Mouse (Mus musculus): ENCODE measurements around the gene Wbp11.
A peak's percentile ranks its signal among the peaks of the same experiment; 100 is the strongest.

Gene Wbp11

DNA sequence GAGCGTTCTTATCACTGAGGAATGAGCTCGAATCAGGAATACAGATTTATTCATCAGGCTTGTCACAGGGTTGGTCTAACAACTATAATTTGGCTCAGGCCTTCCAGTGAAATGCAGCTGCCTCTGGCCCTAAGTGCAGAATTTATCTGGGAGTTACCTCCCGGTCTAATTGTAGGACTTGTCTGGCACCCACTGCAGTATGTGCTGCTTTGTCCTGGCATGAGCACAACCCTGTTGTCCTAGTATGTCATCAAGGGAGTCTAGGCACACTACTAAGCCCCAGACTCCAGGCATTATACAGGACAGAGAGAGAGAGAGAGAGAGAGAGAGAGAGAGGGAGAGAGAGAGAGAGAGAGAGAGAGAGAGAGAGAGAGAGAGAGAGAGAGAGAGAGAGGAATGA is 9.3 kb upstream of the Wbp11 start:
- no peak for DNase-seq (ENCODE audit: low spot score in 2 of 2)

DNA sequence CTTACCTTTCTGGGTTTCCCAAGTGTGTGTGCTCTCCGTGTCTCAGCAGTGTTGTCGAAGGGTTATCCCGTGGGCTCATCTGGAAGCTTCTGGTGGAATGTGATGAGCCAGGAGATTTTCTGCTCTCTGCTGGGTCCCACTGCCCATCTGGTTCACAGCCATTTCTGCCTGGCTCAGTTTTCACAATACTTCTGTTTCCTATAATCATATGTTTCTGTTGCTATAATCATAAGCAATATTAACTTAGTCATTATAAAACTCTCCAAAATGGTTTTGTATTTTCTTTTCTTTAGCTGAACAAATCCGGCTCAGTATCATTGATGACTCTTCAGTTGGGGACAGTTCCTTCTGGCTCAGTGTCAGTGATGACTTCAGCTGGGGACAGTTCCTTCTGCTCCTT is 7.3 kb upstream of the Wbp11 start, which contains the start of gene Smco3:
Gene Smco3, minus strand, starts transcription at position 101 of the 400 bp plus-strand sequence.
- DNase-seq (ENCODE audit: low spot score in 2 of 2) = no peak

DNA sequence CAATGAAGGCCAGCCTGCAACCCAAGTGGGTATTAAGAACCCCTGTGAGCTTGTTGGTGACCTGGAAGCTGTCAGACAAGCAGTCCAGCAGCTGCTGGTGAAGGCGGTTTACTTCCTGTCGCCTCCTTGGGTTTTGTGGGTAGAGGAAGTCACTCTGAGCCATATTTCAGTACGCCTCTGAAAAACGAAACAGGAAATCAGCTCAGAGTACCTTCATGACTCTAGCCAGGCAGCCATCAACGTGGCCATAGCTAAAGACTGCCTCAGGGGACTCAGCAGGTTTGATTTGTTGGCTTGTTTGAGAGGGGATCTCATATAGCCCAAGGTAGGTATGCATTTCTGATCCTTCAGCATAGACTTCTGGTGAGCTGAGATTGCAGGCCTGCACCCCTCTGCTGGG is 3.7 kb upstream of the Wbp11 start:
- no peak for DNase-seq (ENCODE audit: low spot score in 2 of 2)

DNA sequence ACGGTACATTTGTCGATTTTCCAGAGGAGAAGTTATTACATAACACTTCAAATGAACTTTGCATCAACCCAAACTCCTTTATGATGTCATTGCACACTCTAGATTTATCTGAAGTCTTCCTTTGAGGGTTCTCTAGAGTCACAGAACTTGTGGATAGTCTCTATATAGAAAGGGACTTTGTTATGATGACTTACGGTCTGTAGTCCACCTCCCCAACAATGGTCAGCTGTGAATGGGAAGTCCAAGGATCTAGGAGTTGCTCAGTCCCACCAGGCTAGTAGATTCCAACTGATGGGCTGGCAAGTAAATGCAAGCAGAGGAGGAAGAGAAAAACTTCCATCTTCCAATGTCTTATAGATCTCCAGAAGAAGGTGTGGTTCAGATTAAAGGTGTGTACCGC is 648 bp upstream of the Wbp11 start:
- no peak for DNase-seq (ENCODE audit: low spot score in 2 of 2)

DNA sequence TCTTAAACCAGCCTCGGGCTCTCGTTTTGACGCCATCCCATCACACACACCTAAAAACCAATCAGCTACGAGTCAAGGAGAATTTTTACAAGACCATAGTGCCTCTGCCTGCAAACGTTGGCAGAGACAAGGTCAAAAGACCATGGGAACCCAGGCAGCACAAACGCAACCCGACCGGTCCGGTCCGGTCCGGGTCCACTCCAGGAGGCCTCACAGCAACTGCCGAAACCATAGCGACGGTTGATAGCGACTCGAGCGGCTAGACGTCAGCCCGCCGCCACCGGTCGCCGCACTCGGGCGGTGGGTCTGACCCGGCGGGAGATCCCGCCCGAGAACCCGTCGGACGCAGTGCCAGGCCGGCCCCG is 535 bp downstream of the Wbp11 start, which contains the start of gene BC049715:
Gene BC049715, plus strand, starts transcription at position 111 of the 365 bp plus-strand sequence.
- DNase-seq (ENCODE audit: low spot score in 2 of 2) = peak in 1 of 2 experiments; percentile 28

DNA sequence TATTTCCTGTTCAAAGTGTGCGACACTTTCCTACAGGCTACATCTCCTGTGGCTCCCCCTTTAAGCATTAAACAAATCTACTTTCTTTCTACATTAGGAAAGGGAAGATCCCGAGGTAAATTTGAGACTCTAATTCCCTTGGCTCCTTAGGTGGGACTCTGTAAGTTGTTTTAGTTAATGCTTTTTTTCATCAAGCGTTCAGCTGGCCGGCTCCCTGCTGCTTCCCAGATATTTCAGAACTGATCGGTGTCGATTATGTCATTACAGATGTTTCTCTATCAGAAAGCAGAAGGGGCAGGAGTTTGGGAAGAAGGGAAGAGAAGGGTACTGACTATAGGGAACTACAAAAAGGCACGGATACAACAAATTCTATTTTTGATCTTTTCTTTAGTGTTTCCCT is 917 bp downstream of the Wbp11 start:
- DNase-seq (ENCODE audit: low spot score in 2 of 2) = no peak

DNA sequence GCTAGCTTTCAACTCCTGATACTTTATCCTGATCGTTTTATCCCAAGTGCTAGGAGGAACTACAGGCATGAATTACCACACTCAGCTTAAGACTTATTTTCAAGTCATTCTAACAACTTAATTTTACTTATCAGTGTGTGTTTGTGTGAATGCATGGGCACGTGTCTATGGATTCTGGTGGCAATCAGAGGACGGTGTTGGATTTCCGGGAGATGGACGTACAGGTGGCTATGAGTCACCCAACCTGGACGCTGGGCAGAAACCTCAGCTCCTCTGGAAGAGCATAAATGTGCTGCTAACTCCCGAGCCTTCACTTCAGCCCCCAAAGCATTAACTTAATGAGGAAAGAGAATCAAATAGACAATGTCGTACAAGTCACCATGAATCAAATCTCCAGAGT is 3.0 kb downstream of the Wbp11 start:
- DNase-seq (ENCODE audit: low spot score in 2 of 2) = no peak

DNA sequence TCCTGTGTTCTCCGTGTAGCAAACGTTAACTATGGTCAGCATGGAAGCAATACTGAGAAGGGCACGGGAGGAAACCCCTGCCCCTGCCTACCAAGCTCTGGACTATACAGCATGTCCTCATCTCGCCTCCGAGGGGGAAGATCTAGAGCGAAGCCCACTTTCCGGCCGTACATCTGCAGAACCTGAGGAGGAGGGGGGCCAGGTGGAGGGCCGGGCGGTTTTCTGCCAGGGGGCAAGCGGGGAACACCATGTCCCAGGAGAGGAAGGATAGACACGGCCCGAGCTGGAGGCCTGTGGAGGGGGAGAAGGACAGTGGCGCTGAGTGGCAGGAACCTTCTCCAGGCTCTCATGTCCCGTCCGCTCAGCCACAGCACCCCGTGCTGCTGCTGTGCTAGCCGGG is 6.9 kb downstream of the Wbp11 start:
- no peak for DNase-seq (ENCODE audit: low spot score in 2 of 2)

DNA sequence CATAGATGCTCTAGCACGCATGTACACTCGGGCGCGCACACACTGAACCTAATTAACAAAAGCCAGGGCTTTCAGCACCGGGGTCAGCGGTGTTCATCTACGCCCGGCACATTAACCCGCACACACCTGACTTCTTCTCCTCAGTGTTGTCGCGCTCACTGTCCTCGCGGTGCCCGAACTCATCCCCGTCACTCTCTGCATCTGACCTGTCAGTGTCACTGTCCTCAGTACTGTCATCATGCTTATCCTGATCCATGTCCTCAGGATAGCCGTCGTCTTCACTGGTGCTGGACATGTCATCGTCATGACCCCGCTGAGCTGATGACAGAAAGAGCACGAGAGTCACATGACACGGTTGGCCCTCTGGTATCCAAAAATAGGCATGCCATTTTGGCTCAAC is 7.7 kb downstream of the Wbp11 start:
- no peak for DNase-seq (ENCODE audit: low spot score in 2 of 2)

DNA sequence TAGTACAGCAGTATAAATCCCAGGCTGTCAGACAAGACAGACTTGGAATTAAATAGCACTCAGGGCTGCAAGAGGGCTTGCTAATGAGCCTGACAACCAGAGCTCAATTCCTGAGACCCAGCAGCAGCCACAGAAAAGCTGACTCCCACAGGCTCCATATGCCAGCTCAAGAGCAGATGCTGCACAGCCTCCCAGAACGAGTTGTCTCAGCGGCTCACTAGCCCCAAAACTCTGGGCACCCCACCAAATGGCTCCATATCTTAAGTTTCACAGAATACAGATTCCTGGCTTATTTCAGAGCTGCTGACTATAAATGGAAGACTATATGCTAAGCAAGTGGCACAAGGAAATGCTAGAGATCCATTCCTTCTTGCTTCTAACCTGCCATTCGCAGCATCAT is 10.5 kb downstream of the Wbp11 start:
- DNase-seq (ENCODE audit: low spot score in 2 of 2) = peak; percentile 86 to 93

DNA sequence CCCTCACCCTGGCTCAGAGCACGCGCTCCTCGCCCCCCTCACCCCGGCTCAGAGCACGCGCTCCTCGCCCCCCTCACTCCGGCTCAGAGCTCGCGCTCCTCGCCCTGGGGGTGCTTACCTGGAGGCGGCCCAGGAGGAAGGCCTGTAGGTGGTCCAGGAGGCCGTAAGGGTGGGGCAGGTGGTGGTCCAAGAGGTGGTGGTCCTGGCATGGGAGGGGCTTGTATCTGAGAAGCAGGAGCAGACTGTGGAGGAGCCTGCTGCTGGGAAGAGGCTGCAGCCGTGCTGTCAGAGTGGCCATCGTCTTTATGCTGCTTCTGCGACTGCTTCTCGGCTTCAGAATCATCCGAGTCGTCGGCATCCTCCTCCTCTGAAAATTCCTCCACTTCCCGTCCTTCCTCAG is 11.2 kb downstream of the Wbp11 start:
- no peak for DNase-seq (ENCODE audit: low spot score in 2 of 2)

DNA sequence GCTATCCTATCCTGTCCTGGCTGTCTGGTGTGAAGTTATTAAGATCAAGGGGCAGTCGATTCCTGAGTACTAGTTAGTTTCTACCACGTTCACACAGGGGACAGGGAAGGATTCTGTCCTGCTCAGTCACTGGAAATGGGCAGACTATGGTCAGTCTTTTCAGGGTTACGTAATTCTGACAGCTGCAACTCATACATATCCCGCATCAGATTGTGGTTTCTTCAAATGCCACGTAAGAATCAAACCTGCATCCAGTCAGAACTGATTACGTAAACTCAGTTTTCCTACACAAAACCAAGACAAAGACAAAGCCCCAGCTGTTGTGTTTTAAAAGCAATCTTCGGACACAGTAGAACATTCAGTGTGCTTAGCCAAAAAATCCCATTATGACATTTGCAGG is 12.7 kb downstream of the Wbp11 start:
- DNase-seq (ENCODE audit: low spot score in 2 of 2) = no peak

DNA sequence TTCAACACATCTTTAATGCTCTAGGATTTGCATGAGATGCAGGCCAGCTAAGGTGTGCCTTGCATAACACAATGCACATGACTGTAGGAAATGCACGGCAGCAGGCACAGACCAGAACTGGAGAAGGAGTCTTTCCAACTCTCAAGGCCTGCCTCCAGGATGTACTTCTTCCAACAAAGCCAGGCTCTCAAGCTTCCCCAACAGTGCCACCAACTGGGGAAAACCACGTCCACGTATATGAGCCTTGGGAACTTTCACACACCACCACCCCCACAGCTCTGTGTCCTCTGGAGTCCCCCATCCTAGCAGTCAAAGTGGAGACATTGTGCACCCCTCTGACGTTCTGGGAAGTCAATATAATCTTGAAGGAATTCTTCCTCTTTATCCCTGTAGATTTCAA is 14.9 kb downstream of the Wbp11 start:
- peak in 1 of 2 experiments; percentile 29 for DNase-seq (ENCODE audit: low spot score in 2 of 2)

DNA sequence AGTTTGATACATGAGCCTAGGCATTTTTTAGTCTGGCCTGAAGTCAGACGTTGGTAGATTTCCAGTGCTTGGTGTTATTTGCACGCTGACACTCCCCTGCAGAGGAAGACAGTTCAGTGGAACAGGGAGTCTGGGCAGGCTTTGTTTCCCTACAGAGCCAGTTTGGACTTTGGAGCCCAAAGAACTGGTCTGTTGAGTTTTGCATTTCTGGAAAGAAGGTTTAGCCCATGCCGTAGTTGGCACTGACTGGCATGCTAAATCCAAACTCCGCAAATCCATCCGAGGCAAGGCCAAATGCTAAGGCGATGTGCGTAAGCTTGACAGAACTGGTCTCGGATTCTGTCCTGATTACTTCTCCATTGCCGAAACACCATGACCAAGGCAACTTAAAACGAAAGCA is 16.8 kb downstream of the Wbp11 start:
- DNase-seq (ENCODE audit: low spot score in 2 of 2) = no peak

DNA sequence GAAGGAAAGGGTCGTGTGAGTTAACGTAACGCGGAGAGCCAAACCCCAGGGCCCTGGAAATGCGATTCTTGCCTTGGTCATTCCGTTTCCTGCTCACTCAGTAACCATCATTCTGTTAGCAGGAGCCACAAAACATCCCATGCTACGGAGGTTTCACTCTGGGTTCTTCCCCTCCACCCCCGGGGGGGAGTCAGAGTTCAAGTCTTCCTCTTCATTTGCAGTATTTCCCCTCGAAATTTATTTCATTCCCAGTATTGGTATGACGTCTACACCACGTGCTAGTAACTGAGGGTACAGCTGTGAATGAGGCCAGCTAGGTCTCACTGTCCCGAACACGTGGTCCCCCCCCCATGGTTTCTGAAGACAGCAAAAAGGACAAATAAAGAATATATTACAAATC is 18.4 kb downstream of the Wbp11 start:
- DNase-seq (ENCODE audit: low spot score in 2 of 2) = no peak

DNA sequence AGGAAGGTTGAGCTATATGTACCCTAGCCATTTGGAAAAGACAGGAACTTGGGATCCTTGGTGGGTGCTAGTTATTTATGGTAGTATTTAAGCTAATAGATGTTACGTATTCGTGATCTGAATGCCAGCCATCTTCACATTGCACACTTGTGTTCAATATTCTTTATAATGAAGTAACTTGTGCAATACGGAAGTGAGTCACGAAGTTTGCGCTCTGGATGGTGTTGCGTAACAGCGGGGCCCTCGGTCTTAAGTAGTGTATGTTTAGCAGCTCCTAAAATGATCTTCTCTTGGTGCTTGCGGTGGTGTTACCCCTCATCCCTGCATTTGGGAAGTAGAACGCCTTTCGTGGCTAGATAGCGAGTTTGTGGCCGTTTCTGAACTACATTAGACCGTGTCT is 19.0 kb downstream of the Wbp11 start:
- no peak for DNase-seq (ENCODE audit: low spot score in 2 of 2)

DNA sequence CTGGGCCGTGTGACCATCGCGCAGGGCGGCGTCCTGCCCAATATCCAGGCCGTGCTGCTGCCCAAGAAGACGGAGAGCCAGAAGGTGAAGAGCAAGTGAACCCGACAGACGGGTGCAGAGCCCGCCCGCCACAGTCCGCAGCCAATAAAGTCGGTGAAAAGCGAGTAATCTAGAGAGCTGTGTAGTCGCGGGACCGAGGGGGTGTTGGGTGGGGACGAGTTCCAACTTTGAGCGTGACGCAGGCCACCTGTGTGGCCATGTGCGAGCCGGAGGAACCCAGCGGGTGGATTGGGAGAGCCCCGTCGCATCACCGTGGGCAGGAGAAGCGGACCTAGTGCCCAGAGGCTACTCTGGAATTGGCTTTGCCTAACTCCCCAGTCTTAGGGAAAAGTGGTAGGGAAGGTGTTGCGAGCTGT is 19.4 kb downstream of the Wbp11 start:
- DNase-seq (ENCODE audit: low spot score in 2 of 2) = peak; percentile 44 to 48

DNA sequence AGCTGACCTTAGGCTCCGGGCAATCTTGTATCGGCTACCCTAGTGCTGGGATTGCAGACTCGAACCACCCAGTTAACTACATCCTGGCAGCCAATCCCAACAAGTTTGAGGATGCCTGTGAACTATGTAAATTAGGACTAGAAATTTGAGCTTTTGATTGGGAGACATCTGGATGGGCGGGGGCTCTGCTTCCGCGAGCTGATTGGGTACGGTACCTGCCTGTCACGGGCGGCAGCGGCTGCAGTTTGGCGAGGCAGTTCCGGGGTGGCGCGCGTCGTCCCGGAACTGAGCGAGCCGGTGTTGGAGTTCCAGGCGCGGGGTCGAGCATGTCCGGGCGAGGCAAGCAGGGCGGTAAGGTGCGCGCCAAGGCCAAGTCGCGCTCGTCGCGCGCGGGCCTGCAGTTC is 20.0 kb downstream of the Wbp11 start, which contains the start of gene H2afj:
Gene H2afj, plus strand, starts transcription at position 231 of the 404 bp plus-strand sequence.
- peak; percentile 99 for DNase-seq (ENCODE audit: low spot score in 2 of 2)

DNA sequence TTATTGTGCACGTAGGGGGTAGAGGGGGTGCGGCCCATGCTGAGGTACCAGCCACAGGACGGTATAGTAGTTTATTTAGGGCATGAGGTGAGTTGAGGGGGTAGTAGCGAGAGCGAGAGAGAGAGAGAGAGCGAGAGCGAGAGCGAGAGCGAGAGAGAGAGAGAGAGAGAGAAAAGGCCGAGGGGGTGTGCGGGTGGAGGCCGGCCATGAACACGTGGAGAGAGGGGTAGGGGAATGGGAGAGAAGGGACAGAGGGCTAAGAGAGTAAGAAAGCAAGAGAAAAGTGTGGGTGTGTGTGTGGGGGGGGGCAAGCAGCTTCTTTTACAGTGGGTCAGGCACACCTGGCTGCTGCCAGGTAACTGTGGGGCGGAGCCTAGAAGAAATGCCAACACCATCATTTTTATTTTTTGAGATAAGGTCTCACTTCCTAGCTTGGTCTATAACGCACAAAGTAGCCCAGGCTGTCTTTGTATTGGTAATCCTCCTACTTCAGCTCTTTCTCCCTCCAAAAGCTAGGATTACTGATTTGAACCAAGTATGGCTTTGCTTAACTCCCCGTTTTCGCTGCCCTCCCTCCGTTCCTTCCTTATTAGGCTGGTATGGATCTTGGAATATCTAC is 20.5 kb downstream of the Wbp11 start:
- no peak for DNase-seq (ENCODE audit: low spot score in 2 of 2)

DNA sequence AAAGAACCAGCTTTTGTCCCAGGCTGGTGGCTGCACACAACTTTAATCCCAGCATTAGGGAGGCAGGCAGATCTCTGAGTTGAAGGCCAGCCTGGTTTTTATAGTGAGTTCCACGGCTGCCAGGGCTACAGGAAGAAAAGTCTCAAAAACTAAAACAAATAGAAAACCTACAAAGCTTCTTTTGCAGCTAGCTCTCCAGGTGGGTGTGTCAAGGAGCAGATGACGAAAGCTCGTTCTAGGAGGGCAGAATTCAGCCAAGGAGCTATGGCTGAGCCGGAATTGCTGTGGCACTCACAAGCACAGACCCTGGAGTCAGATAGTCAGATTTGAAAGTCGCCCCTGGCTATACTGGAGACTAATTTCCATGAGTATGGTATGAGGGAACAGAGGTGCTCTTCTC is 21.2 kb downstream of the Wbp11 start:
- no peak for DNase-seq (ENCODE audit: low spot score in 2 of 2)

DNA sequence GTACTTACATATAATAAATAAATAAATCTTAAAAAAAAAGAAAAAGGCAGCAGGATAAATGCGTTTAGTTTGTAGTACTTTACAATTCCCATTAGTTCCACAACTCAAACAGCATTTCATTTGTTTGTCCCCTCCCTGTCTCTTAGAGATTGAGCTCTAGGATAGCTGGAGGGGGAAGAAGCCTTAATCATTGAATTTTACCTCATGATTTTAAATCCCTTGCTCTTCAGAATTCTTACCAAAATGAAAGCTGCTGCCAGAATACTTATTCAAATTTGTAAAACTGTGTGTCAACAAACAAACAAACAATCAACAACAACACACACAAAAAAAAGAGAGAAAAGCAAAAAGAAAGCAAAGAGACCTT is 22.6 kb downstream of the Wbp11 start:
- DNase-seq (ENCODE audit: low spot score in 2 of 2) = no peak

DNA sequence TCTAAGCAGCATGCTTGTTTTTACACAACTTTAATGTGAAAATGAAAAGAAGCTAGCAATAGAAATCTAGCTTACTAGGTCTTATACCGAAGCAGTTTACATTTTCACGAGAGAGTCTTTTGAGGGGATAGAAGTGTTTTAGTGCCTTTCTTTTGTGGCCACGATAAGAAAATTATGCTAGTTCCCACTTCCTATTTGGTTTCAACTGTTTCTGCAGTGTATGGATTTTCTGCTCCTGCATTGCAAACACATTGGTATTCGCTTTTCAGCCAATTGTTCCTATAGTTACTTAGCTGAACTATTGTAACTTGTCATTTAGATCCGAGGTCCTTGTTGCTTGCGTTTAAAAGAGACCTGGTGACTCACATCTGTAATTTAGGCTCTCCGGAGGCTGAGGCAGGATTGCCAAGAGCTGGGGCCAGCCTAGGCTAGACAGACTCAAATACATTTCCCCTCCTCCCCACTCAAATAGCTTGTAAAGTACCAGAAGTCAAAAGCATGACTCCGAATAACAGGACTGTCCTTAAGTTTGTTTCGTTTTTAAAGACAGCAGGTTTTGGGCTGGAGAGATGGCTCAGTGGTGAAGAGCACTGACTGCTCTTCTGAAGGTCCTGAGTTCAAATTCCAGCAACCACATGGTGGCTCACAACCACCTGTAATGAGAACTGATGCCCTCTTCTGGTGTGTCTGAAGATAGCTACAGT is 23.2 kb downstream of the Wbp11 start:
- DNase-seq (ENCODE audit: low spot score in 2 of 2) = no peak

DNA sequence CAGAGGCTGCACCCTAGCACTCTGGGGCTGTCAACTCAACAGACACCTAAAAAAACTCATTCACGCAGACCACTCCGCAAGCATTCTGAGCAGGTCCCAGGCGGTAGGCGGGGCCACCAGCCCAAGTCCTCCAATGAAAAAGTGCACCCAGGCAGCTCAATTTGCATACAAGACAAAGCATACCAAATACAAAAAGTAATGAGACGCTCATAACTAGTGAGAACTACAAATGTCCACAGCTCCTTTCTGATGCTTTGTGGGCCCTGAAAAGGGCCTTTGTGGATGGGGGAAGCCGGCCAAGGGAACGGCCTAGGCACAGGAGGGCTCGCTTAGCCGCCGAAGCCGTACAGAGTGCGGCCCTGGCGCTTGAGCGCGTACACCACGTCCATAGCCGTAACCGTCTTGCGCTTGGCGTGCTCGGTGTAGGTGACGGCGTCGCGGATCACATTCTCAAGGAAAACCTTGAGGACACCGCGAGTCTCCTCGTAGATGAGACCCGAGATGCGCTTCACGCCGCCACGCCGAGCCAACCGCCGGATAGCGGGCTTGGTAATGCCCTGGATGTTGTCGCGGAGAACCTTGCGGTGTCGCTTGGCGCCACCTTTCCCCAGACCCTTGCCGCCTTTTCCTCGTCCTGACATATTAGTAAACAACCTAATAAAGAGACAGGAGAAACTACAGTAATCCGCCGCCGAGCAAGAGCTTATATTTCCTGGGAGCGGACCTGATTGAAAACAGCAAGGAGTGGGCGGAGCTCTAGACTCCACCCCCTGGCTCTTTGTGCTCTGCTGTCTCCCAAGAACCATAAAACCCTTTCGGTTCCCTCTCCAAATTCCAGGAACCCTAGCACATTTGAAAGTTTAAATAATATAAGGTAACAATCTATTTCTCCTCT is 24.0 kb downstream of the Wbp11 start, which contains the start of gene Hist4h4:
Gene Hist4h4, minus strand, starts transcription at position 677 of the 895 bp plus-strand sequence.
- DNase-seq (ENCODE audit: low spot score in 2 of 2) = peak; percentile 99
